Mouse (Mus musculus) embryonic facial prominence, embryonic 15.5 days (tissue): ENCODE results near the gene Cep170. TPM values are rescaled to one million over a fixed set of nuclear protein-coding genes. Genes with fewer than 3 reads are reported as not detected.
"Not testable (repeated sequence)": the region's sequence is repeated elsewhere in the genome, so short reads cannot be mapped to it uniquely, and the experiment has no call there.

Experiments used
- ATAC-seq: fragments of 200-750 bp; cut with Nextera tagmentation; 2 replicates; pipeline ENCODE4 v1.8.0; 2017; ENCODE audit warnings: low read depth, moderate TSS enrichment; ENCODE audit not compliant: insufficient number of reproducible peaks, low FRiP score, low TSS enrichment
- H3K27ac ChIP-seq: fragments of 300-500 bp; sonication (generic); replicated peaks from 2 replicates; pipeline ENCODE4 v1.5.1; 2015; ENCODE audit warnings: mild to moderate bottlenecking, inconsistent platforms
- H3K27me3 ChIP-seq: fragments of 300-500 bp; sonication (generic); 2 replicates; pipeline ENCODE4 v1.6.1; 2015; ENCODE audit warnings: inconsistent platforms
- H3K36me3 ChIP-seq: fragments of 300-500 bp; sonication (generic); 2 replicates; pipeline ENCODE4 v1.6.1; 2015; ENCODE audit warnings: mild to moderate bottlenecking, inconsistent platforms
- H3K4me1 ChIP-seq: fragments of 300-500 bp; sonication (generic); 2 replicates; pipeline ENCODE4 v1.6.1; 2015; ENCODE audit warnings: inconsistent platforms
- H3K4me2 ChIP-seq: fragments of 300-500 bp; sonication (generic); replicated peaks from 2 replicates; pipeline ENCODE4 v1.6.1; 2015; ENCODE audit warnings: mild to moderate bottlenecking, inconsistent platforms
- H3K4me3 ChIP-seq: fragments of 300-500 bp; sonication (generic); replicated peaks from 2 replicates; pipeline ENCODE4 v1.5.1; 2015; ENCODE audit warnings: mild to moderate bottlenecking, inconsistent platforms
- H3K9ac ChIP-seq: fragments of 300-500 bp; sonication (generic); 2 replicates; pipeline ENCODE4 v1.6.1; 2015; ENCODE audit warnings: inconsistent platforms
- H3K9me3 ChIP-seq: fragments of 300-500 bp; sonication (generic); replicated peaks from 2 replicates; pipeline ENCODE4 v1.6.1; 2016; ENCODE audit warnings: inconsistent platforms
- WGBS: fragments of 180-500 bp; shearing (Covaris S2); methylation state at CpG from one replicate; pipeline ENCODE4 v1.1.7; 2015; 5-methylcytosine and 5-hydroxymethylcytosine counted together
- polyA plus RNA-seq: library from polyadenylated mRNA; unstranded; fragments of >200 nt; fragmentation: Nextera tagmentation; extraction: Ambion mirVana; gene quantifications from 2 replicates; pipeline ENCODE4 v1.2.1, GENCODE M21; 2015

Gene Cep170
- polyA plus RNA-seq, result 28.9 and 32.9 TPM in 2 replicates

- WGBS, result 0% methylated on average over 28 of the region's 28 CpGs
- Histone ChIP-seq H3K4me3 (peak within 1 kb of the TSS; percentile 90), H3K4me1 (peaks cover 17% of the 10 kb centered on the region), H3K9me3 (no peaks in the 10 kb centered on the region), H3K27ac (peak within 1 kb of the TSS; percentile 98), H3K4me2 (peak within 1 kb of the TSS; percentile 54), H3K36me3 (no peaks in the 10 kb centered on the region), H3K9ac (peak within 1 kb of the TSS; percentile 78), H3K27me3 (no peaks in the 10 kb centered on the region)
- ATAC-seq, result peak; percentile 95
These were observed at the start of gene Cep170 for GRCm38 (mm10) chr1:176814036-176814420. TSS of gene Cep170 (minus strand) at chr1:176814067.

- Histone ChIP-seq H3K4me3 (no peak overlapping the region), H3K36me3 (no peaks in the 10 kb centered on the region), H3K9me3 (no peaks in the 10 kb centered on the region), H3K4me1 (peaks cover 8% of the 10 kb centered on the region; the same call in 1 of the 2 replicates), H3K9ac (no peak overlapping the region), H3K27me3 (no peaks in the 10 kb centered on the region), H3K27ac (no peak overlapping the region), H3K4me2 (no peak overlapping the region)
- no peak for ATAC-seq
- WGBS, result 58% methylated on average over 9 of the region's 9 CpGs
These were observed 48.2 kb upstream of the Cep170 start for GRCm38 (mm10) chr1:176861981-176862644.

- H3K4me3 ChIP-seq, result no peak overlapping the region
- H3K4me2 ChIP-seq, result no peak overlapping the region
- no peaks in the 10 kb centered on the region; the same call in 1 of the 2 replicates for H3K9me3 ChIP-seq
- H3K36me3 ChIP-seq, result peaks cover 8% of the 10 kb centered on the region
- H3K27ac ChIP-seq, result no peak overlapping the region
- peaks cover 8% of the 10 kb centered on the region for H3K4me1 ChIP-seq
- H3K9ac ChIP-seq, result no peak overlapping the region
- no peak for ATAC-seq
- no peaks in the 10 kb centered on the region for H3K27me3 ChIP-seq
- WGBS, result 76% methylated on average over 9 of the region's 9 CpGs
These were observed 39.1 kb upstream of the Cep170 start for GRCm38 (mm10) chr1:176852813-176853590.

- Histone ChIP-seq H3K9me3 (no peaks in the 10 kb centered on the region; the same call in 1 of the 2 replicates), H3K4me3 (no peak overlapping the region), H3K27me3 (no peaks in the 10 kb centered on the region), H3K36me3 (peaks cover 8% of the 10 kb centered on the region), H3K9ac (no peak overlapping the region), H3K27ac (no peak overlapping the region), H3K4me2 (no peak overlapping the region), H3K4me1 (peaks cover 8% of the 10 kb centered on the region)
- WGBS, result 89% methylated on average over 7 of the region's 7 CpGs
- no peak for ATAC-seq
These were observed 37.5 kb upstream of the Cep170 start for GRCm38 (mm10) chr1:176851401-176851800.

GRCm38 (mm10) chr1:176849377-176849776 is 35.5 kb upstream of the Cep170 start:
- Histone ChIP-seq H3K27ac (no peak overlapping the region), H3K4me3 (no peak overlapping the region), H3K36me3 (0 out of 2 replicates have a peak, but pooled peaks cover 11% of the 10 kb centered on the region), H3K9me3 (no peaks in the 10 kb centered on the region; the same call in 1 of the 2 replicates), H3K9ac (no peak overlapping the region), H3K4me2 (no peak overlapping the region), H3K27me3 (no peaks in the 10 kb centered on the region), H3K4me1 (peaks cover 8% of the 10 kb centered on the region)
- WGBS, result 64% methylated on average over 2 of the region's 2 CpGs
- no peak for ATAC-seq

GRCm38 (mm10) chr1:176848613-176849290 is 34.9 kb upstream of the Cep170 start:
- H3K9me3 ChIP-seq, result no peaks in the 10 kb centered on the region; the same call in 1 of the 2 replicates
- no peak overlapping the region; the same call in 1 of the 2 replicates for H3K27ac ChIP-seq
- no peak overlapping the region for H3K4me3 ChIP-seq
- no peak for ATAC-seq
- no peak overlapping the region for H3K4me2 ChIP-seq
- H3K4me1 ChIP-seq, result peaks cover 8% of the 10 kb centered on the region
- 57% methylated on average over 11 of the region's 11 CpGs for WGBS
- no peaks in the 10 kb centered on the region for H3K27me3 ChIP-seq
- 0 out of 2 replicates have a peak, but pooled peaks cover 11% of the 10 kb centered on the region for H3K36me3 ChIP-seq
- no peak overlapping the region for H3K9ac ChIP-seq

- 81% methylated on average over 10 of the region's 10 CpGs for WGBS
- no peaks in the 10 kb centered on the region for H3K27me3 ChIP-seq
- no peak overlapping the region for H3K4me3 ChIP-seq
- H3K9ac ChIP-seq, result no peak overlapping the region
- no peak overlapping the region for H3K4me2 ChIP-seq
- H3K27ac ChIP-seq, result no peak overlapping the region
- no peaks in the 10 kb centered on the region for H3K9me3 ChIP-seq
- no peak for ATAC-seq
- 0 out of 2 replicates have a peak, but pooled peaks cover 7% of the 10 kb centered on the region for H3K36me3 ChIP-seq
- peaks cover 4% of the 10 kb centered on the region for H3K4me1 ChIP-seq
These were observed 33.4 kb upstream of the Cep170 start for GRCm38 (mm10) chr1:176847118-176847859.

- peaks cover 4% of the 10 kb centered on the region for H3K4me1 ChIP-seq
- no peak overlapping the region for H3K9ac ChIP-seq
- no peak overlapping the region for H3K4me3 ChIP-seq
- no peaks in the 10 kb centered on the region for H3K27me3 ChIP-seq
- ATAC-seq, result no peak
- no peaks in the 10 kb centered on the region for H3K9me3 ChIP-seq
- H3K36me3 ChIP-seq, result peaks cover 13% of the 10 kb centered on the region; the same call in 1 of the 2 replicates
- H3K4me2 ChIP-seq, result no peak overlapping the region
- WGBS, result 71% methylated on average over 17 of the region's 17 CpGs
- no peak overlapping the region for H3K27ac ChIP-seq
These were observed 31.5 kb upstream of the Cep170 start for GRCm38 (mm10) chr1:176845082-176845977.

GRCm38 (mm10) chr1:176836562-176836961 is 22.7 kb upstream of the Cep170 start:
- H3K9me3 ChIP-seq, H3K9ac ChIP-seq, H3K36me3 ChIP-seq, H3K4me1 ChIP-seq, H3K27ac ChIP-seq, H3K4me3 ChIP-seq, H3K4me2 ChIP-seq, ATAC-seq, H3K27me3 ChIP-seq: not testable (repeated sequence)
- 73% methylated on average over 7 of the region's 7 CpGs for WGBS
